Mouse (Mus musculus) liver, embryonic 14.5 days (tissue): ENCODE data around the gene Tmtc1.

Experiments used
- CTCF ChIP-seq: IDR thresholded peaks from 2 replicates; pipeline ENCODE4 v1.5.1; 2016; ENCODE audit warnings: antibody characterized with exemption, low read depth, control low read depth
- EP300 ChIP-seq: IDR thresholded peaks from 2 replicates; pipeline ENCODE4 v1.6.1; 2016; ENCODE audit warnings: antibody characterized with exemption, low read depth

- TF ChIP-seq CTCF = no peak
- TF ChIP-seq EP300 = no peak
Observed at GRCm38 (mm10) chr6:148416597-148416996, 27.6 kb downstream of the Tmtc1 start.
